Mouse (Mus musculus) embryonic facial prominence, embryonic 11.5 days (tissue): Measurements from ENCODE around the gene Sipa1l2. TPM values are rescaled to one million over a fixed set of nuclear protein-coding genes. Genes with fewer than 3 reads are reported as not detected.
"Not testable (repeated sequence)": the region's sequence is repeated elsewhere in the genome, so short reads cannot be mapped to it uniquely, and the experiment has no call there.

Experiments used
- ATAC-seq: fragments of 200-750 bp; cut with Nextera tagmentation; replicated peaks from 2 replicates; pipeline ENCODE4 v1.8.0; 2017; ENCODE audit warnings: low read depth; ENCODE audit not compliant: insufficient number of reproducible peaks, low FRiP score, low TSS enrichment
- DNase-seq: peaks from one replicate; pipeline ENCODE4 v3.0.0-alpha.2; 2015; ENCODE audit warnings: low spot score
- H3K27ac ChIP-seq: fragments of 300-500 bp; sonication (generic); replicated peaks from 2 replicates; pipeline ENCODE4 v1.5.1; 2014; ENCODE audit warnings: mild to moderate bottlenecking, low read depth, low read length, control low read depth
- H3K27me3 ChIP-seq: fragments of 300-500 bp; sonication (generic); 2 replicates; pipeline ENCODE4 v1.6.1; 2014; ENCODE audit warnings: mild to moderate bottlenecking, low read length, moderate library complexity, mixed read lengths; ENCODE audit not compliant: control insufficient read depth, insufficient read depth
- H3K36me3 ChIP-seq: fragments of 300-500 bp; sonication (generic); replicated peaks from 2 replicates; pipeline ENCODE4 v1.6.1; 2014; ENCODE audit warnings: low read depth, mild to moderate bottlenecking, low read length, moderate library complexity, mixed read lengths; ENCODE audit not compliant: control insufficient read depth, insufficient read depth
- H3K4me1 ChIP-seq: fragments of 300-500 bp; sonication (generic); 2 replicates; pipeline ENCODE4 v1.6.1; 2014; ENCODE audit warnings: low read length, mixed read lengths; ENCODE audit not compliant: control insufficient read depth, insufficient read depth
- H3K4me2 ChIP-seq: fragments of 300-500 bp; sonication (generic); 2 replicates; pipeline ENCODE4 v1.6.1; 2014; ENCODE audit warnings: low read depth, mild to moderate bottlenecking, control low read depth, low read length, moderate library complexity
- H3K4me3 ChIP-seq: fragments of 300-500 bp; sonication (generic); 2 replicates; pipeline ENCODE4 v1.5.1; 2014; ENCODE audit warnings: low read depth, low read length, control low read depth
- H3K9ac ChIP-seq: fragments of 300-500 bp; sonication (generic); replicated peaks from 2 replicates; pipeline ENCODE4 v1.6.1; 2014; ENCODE audit warnings: mild to moderate bottlenecking, control low read depth, low read length
- H3K9me3 ChIP-seq: fragments of 300-500 bp; sonication (generic); replicated peaks from 2 replicates; pipeline ENCODE4 v1.6.1; 2016; ENCODE audit warnings: mild to moderate bottlenecking, low read length, inconsistent platforms, mixed read lengths; ENCODE audit not compliant: control insufficient read depth
- WGBS: fragments of 180-500 bp; shearing (Covaris S2); extraction: QIAGEN DNeasy Blood & Tissue Kit; methylation state at CpG from one replicate; pipeline ENCODE4 v1.1.7; 2014; 5-methylcytosine and 5-hydroxymethylcytosine counted together
- polyA plus RNA-seq: library from polyadenylated mRNA; unstranded; fragments of >200 nt; fragmentation: Nextera tagmentation; extraction: Ambion mirVana; gene quantifications from 2 replicates; pipeline ENCODE4 v1.2.1, GENCODE M21; 2014

Gene Sipa1l2
- polyA plus RNA-seq, 1 experiment from 2014 or later = 9.4 TPM

DNA sequence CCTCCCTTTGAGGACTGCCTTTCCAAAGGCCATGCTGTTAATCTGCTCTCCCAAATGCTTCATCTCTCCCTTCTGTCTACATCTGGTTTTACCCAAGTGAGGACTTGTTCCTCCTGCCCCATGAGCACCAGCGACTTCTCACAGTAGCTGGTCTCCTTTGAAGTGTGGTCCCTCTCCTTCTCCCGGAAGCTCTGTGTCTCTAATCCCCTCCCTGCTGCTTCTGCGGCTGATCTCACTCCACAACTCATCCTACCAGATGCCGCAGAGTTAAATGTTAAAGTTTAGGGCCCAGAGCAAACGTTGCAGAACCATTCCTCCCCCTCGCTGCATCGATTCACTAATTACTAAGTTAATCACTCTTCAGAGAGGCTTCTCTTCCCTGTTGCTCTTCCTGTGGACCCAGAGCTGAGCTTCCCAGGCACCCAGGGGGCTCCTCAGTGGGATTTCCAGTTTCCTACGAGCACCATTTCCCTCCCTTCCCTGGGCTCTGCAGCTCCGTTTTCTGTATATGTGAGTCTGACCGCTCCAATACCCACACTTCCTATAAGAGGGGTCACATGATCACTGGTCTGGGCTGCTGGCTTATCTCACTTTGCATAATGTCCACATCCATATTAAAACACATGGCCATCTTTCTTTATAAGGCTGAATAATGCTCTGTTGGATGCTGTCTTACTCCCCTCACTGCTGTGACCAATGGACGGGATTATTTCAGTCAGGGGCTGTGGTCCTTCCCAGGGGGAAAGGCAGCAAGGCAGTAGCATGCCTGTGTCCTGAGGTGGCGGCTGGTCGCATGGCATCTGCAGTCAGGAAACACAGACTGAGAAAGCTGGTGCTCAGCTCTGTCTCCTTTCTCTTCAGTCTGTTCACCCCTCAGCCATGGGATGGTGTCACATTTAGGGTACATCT, 156.4 kb downstream of the Sipa1l2 start:
- Histone ChIP-seq H3K27ac (no peak overlapping the region), H3K9ac (peak overlapping the region; percentile 26; the same call in 1 of the 2 replicates)

DNA sequence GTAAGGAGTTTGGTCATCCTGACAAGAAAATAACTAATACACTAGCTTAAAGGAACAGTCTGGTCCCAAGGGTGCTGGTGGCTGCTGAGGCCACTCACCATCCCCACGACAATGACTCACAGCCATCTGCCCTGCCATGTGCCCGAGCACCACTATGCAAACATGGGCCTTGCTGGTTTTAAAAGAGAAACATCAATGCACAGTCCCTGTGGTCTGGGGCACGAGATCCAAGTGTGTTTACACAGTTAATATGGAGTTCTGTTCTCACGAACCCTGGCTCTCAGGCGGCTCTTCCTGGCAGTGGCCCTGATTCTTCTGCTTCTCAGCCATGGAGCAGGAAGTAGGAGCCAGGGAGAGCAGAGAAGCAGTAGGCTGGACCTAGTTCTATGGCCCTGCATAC, 159.0 kb downstream of the Sipa1l2 start:
- H3K27ac ChIP-seq = no peak overlapping the region
- 66% methylated on average over 5 of the region's 5 CpGs for WGBS

More for the DNA sequence above, 156.4 kb downstream of the Sipa1l2 start:
- Histone ChIP-seq H3K9me3 (no peaks in the 10 kb centered on the region), H3K4me3 (no peak overlapping the region), H3K36me3 (no peaks in the 10 kb centered on the region), H3K27me3 (no peaks in the 10 kb centered on the region), H3K4me2 (no peak overlapping the region), H3K4me1 (no peaks in the 10 kb centered on the region; the same call in 1 of the 2 replicates)
- 0 out of 2 replicates have a peak, but pooled peaks have one; percentile 17 for ATAC-seq
- WGBS = 22% methylated on average over 13 of the region's 13 CpGs
- DNase-seq = no peak

DNA sequence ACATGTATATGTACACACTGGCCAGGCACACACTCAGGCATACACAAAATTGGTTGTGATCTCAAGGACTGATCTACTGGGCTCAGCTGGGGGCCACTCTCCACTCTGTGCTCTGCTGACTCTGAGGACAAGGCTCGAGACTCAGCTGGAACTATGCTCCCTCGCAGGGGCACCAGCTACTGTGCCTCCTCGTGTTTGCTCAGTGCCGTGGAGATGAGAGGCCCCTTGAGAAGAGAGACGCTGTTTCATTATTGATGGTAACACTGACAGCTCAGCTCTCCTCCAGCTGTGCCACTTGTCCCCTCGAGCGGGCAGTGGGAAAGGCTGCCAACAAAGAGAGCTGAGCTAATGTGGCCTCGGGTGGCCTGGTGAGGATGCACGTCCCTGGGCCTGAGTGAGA, 161.9 kb downstream of the Sipa1l2 start:
- Histone ChIP-seq H3K27ac (no peak overlapping the region), H3K9ac (no peak overlapping the region), H3K4me3 (no peak overlapping the region), H3K27me3 (no peaks in the 10 kb centered on the region), H3K4me2 (no peak overlapping the region), H3K9me3 (no peaks in the 10 kb centered on the region), H3K4me1 (no peaks in the 10 kb centered on the region), H3K36me3 (no peaks in the 10 kb centered on the region)
- ATAC-seq (no peak), DNase-seq (no peak)
- 65% methylated on average over 9 of the region's 9 CpGs for WGBS

More for the DNA sequence above, 159.0 kb downstream of the Sipa1l2 start:
- Histone ChIP-seq H3K4me1 (no peaks in the 10 kb centered on the region; the same call in 1 of the 2 replicates), H3K4me3 (no peak overlapping the region), H3K9me3 (no peaks in the 10 kb centered on the region), H3K27me3 (no peaks in the 10 kb centered on the region), H3K36me3 (no peaks in the 10 kb centered on the region), H3K9ac (no peak overlapping the region), H3K4me2 (no peak overlapping the region)
- ATAC-seq = no peak
- DNase-seq = no peak

DNA sequence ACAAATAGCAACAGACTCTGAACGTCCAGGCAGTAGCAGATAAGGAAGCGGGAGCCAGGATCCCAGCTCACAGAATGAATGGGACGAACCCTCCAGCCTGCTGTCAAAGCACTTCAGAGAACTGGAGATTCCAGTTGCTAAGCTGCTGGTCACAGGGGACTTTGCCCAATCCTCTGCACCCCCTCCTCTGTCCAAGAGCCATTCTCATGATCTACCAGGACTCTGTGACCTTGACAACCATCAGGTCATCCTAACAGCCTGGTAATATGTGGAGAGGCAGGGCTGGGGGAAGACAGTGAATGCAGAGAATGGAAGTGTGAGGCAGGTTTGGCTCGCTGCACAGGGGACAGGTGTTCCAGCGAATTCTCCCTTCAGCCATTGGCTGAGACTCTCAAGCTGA, 163.2 kb downstream of the Sipa1l2 start:
- H3K9ac ChIP-seq = no peak overlapping the region
- H3K9me3 ChIP-seq = no peaks in the 10 kb centered on the region
- H3K4me2 ChIP-seq = no peak overlapping the region
- H3K4me1 ChIP-seq = no peaks in the 10 kb centered on the region
- H3K4me3 ChIP-seq = no peak overlapping the region
- ATAC-seq (no peak), DNase-seq (no peak)
- WGBS = 69% methylated on average over 5 of the region's 5 CpGs
- H3K27ac ChIP-seq = no peak overlapping the region
- H3K27me3 ChIP-seq = no peaks in the 10 kb centered on the region
- H3K36me3 ChIP-seq = no peaks in the 10 kb centered on the region

DNA sequence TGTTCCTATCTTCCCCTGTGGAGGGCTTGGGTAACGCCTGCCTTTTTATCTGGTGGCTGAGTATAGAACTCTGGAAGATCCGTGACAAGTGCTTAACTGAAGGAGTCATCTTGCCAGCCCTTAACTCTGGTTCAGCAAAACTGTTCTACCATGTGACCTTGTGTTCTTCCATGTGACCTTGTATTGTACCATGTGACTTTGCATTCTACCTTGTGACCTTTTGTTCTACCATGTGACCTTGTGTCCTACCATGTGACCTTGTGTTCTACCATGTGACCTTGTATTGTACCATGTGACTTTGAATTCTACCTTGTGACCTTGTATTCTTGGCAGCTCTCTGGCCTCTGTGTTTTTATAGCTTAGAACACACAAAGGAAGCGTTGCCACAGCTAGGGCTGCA, 168.3 kb downstream of the Sipa1l2 start:
- Histone ChIP-seq H3K36me3 (no peaks in the 10 kb centered on the region), H3K9me3 (no peaks in the 10 kb centered on the region), H3K4me2 (no peak overlapping the region), H3K9ac (no peak overlapping the region), H3K4me3 (no peak overlapping the region), H3K27ac (no peak overlapping the region), H3K27me3 (no peaks in the 10 kb centered on the region), H3K4me1 (no peaks in the 10 kb centered on the region)
- no peak for ATAC-seq
- DNase-seq = no peak
- 87% methylated on average over 3 of the region's 3 CpGs for WGBS

DNA sequence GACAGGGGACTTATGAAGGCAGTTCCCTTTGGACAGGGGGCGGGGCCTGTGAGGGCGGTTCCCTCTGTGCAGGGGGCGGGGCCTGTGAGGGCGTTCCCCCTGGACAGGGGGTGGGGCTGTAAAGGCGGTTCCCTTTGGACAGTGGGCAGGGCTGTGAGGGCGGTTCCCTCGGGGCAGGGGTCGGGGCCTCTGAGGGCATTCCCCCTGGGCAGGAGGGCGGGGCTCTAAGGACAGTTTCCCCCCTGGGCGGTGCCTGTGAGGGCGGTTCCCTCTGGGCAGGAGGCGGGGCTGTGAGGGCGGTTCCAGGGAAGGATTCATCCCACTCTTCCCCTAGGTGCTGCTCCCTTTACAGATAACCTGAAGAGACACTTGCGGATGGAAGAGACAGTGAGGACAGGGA, 171.6 kb downstream of the Sipa1l2 start:
- no peak for ATAC-seq
- Histone ChIP-seq H3K27ac (no peak overlapping the region), H3K9ac (no peak overlapping the region), H3K36me3 (no peaks in the 10 kb centered on the region), H3K9me3 (no peaks in the 10 kb centered on the region), H3K4me3 (no peak overlapping the region), H3K27me3 (no peaks in the 10 kb centered on the region), H3K4me1 (no peaks in the 10 kb centered on the region), H3K4me2 (no peak overlapping the region)
- DNase-seq = no peak
- 36% methylated on average over 13 of the region's 14 CpGs for WGBS

DNA sequence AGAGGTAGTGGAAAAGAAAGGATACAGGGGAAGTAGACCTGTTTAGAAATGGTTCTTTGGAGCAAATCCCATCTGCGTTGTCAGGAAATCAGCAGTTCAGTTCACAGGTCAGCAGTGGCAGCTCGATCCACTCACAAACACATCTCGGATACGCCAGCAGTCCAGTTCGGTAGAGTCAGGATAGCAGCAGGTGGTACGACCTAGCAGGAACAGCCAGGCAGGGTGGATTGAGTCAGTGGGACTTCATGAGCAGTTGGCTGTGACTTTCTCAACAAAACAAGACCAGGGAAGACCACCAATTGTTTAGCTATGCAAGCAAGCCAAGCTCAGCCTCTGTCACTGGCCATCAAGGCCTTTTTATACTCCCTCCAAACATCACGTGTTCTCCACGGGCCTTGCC, 173.9 kb downstream of the Sipa1l2 start:
- not testable (repeated sequence) for H3K9ac ChIP-seq, H3K27ac ChIP-seq, H3K9me3 ChIP-seq, H3K27me3 ChIP-seq, H3K4me3 ChIP-seq, DNase-seq, H3K4me2 ChIP-seq, ATAC-seq, H3K4me1 ChIP-seq, H3K36me3 ChIP-seq
- 84% methylated on average over 8 of the region's 8 CpGs for WGBS

DNA sequence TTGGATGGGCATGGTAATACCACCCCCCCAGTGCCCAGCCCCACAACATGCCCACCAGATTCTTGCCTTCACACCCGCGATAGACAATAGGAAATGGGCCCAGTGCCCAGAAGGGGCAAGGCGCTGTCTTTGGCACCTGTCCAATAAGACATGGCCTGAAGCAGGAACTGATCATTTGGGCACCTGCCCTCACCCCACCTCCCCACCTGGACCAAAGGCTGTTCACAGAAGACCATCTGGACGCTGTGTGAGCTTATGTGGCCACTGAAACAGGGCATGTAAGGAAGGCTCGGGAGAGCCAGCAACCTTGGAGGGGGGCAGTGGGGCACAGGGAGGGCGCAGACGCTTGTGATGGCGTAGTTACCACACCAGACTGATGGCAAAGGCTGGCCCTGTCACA, 174.6 kb downstream of the Sipa1l2 start:
- Histone ChIP-seq H3K4me3 (no peak overlapping the region), H3K4me2 (no peak overlapping the region), H3K27ac (no peak overlapping the region), H3K9me3 (no peaks in the 10 kb centered on the region), H3K4me1 (no peaks in the 10 kb centered on the region), H3K36me3 (no peaks in the 10 kb centered on the region), H3K9ac (no peak overlapping the region), H3K27me3 (no peaks in the 10 kb centered on the region)
- 89% methylated on average over 8 of the region's 8 CpGs for WGBS
- ATAC-seq = no peak
- DNase-seq = no peak
